Mouse (Mus musculus) ES-Bruce4 (cell line): ENCODE measurements at regions not wholly inside any gene's neighbourhood (a gene's known extent, or its start where the extent isn't known, plus 50 kb on each side); places are given as distances from the start of the nearest gene placed in this dataset.
A peak's percentile ranks its signal among the peaks of the same experiment; 100 is the strongest.

ENCODE experiments used
- H3K27ac ChIP-seq: 2 replicates; pipeline ENCODE4 v1.5.1; 2012; ENCODE audit warnings: low read length, inconsistent platforms; ENCODE audit not compliant: insufficient read depth
- H3K27me3 ChIP-seq: 2 replicates; pipeline ENCODE4 v1.6.1; 2012; ENCODE audit warnings: mild to moderate bottlenecking, low read length, inconsistent platforms; ENCODE audit not compliant: control insufficient read depth, poor library complexity, insufficient read depth, severe bottlenecking
- H3K36me3 ChIP-seq: 2 replicates; pipeline ENCODE4 v1.6.1; 2012; ENCODE audit warnings: inconsistent platforms, mild to moderate bottlenecking, low read length, moderate library complexity; ENCODE audit not compliant: control insufficient read depth, poor library complexity, insufficient read depth, severe bottlenecking
- H3K4me1 ChIP-seq: one replicate; pipeline ENCODE4 v1.8.1; 2011; ENCODE audit warnings: low read length; ENCODE audit not compliant: control insufficient read depth, insufficient read depth
- H3K4me3 ChIP-seq: 2 replicates; pipeline ENCODE4 v1.5.1; 2011; ENCODE audit warnings: low read depth, mild to moderate bottlenecking, low read length
- H3K9ac ChIP-seq: 2 replicates; pipeline ENCODE4 v1.6.1; 2012; ENCODE audit warnings: low read depth, mild to moderate bottlenecking, inconsistent platforms; ENCODE audit not compliant: poor library complexity, severe bottlenecking
- H3K9me3 ChIP-seq: replicated peaks from 2 replicates; pipeline ENCODE4 v1.6.1; 2012; ENCODE audit warnings: mild to moderate bottlenecking, low read length, inconsistent platforms; ENCODE audit not compliant: control insufficient read depth, poor library complexity, insufficient read depth, severe bottlenecking
- CTCF ChIP-seq: IDR thresholded peaks from one replicate; pipeline ENCODE4 v1.8.1; 2011; ENCODE audit warnings: low read depth, low read length
- EP300 ChIP-seq: IDR thresholded peaks from 2 replicates; pipeline ENCODE4 v1.6.1; 2011; ENCODE audit warnings: low read depth, low read length; ENCODE audit not compliant: insufficient read depth
- POLR2A ChIP-seq: IDR thresholded peaks from one replicate; pipeline ENCODE4 v1.8.1; 2011; ENCODE audit warnings: low read length; ENCODE audit not compliant: insufficient read depth

- Histone ChIP-seq H3K27ac (no peak overlapping the region), H3K36me3 (no peaks in the 10 kb centered on the region), H3K27me3 (no peaks in the 10 kb centered on the region), H3K9ac (no peak overlapping the region), H3K4me1 (no peaks in the 10 kb centered on the region), H3K4me3 (no peak overlapping the region), H3K9me3 (no peaks in the 10 kb centered on the region)
- TF ChIP-seq CTCF (no peak), EP300 (no peak), POLR2A (no peak)
These were observed 250.2 kb upstream of the Dio3 start for GRCm38 (mm10) chr12:110028646-110029045.

GRCm38 (mm10) chr12:110031326-110031725 is 247.5 kb upstream of the Dio3 start:
- H3K36me3 ChIP-seq = no peaks in the 10 kb centered on the region
- no peaks in the 10 kb centered on the region for H3K9me3 ChIP-seq
- no peaks in the 10 kb centered on the region for H3K4me1 ChIP-seq
- H3K9ac ChIP-seq = no peak overlapping the region
- H3K27ac ChIP-seq = no peak overlapping the region
- H3K4me3 ChIP-seq = no peak overlapping the region
- H3K27me3 ChIP-seq = no peaks in the 10 kb centered on the region
- TF ChIP-seq POLR2A (no peak), CTCF (peak; percentile 53)

- no peak for TF ChIP-seq CTCF
- TF ChIP-seq EP300 = no peak
- TF ChIP-seq POLR2A = no peak
- Histone ChIP-seq H3K9me3 (no peaks in the 10 kb centered on the region), H3K4me3 (no peak overlapping the region), H3K27me3 (no peaks in the 10 kb centered on the region), H3K27ac (no peak overlapping the region), H3K36me3 (no peaks in the 10 kb centered on the region), H3K4me1 (no peaks in the 10 kb centered on the region), H3K9ac (no peak overlapping the region)
These were observed 243.7 kb upstream of the Dio3 start for GRCm38 (mm10) chr12:110035171-110035570.

GRCm38 (mm10) chr12:110040682-110041081 is 238.2 kb upstream of the Dio3 start:
- Histone ChIP-seq H3K4me1 (no peaks in the 10 kb centered on the region), H3K9me3 (no peaks in the 10 kb centered on the region), H3K27me3 (no peaks in the 10 kb centered on the region), H3K27ac (no peak overlapping the region), H3K9ac (no peak overlapping the region), H3K36me3 (no peaks in the 10 kb centered on the region), H3K4me3 (no peak overlapping the region)
- no peak for TF ChIP-seq POLR2A
- TF ChIP-seq CTCF = no peak
- TF ChIP-seq EP300 = no peak

GRCm38 (mm10) chr12:110041782-110042181 is 237.1 kb upstream of the Dio3 start:
- Histone ChIP-seq H3K4me3 (no peak overlapping the region), H3K9ac (no peak overlapping the region), H3K27ac (no peak overlapping the region), H3K4me1 (no peaks in the 10 kb centered on the region), H3K9me3 (no peaks in the 10 kb centered on the region), H3K36me3 (no peaks in the 10 kb centered on the region), H3K27me3 (no peaks in the 10 kb centered on the region)
- TF ChIP-seq CTCF (no peak), POLR2A (no peak), EP300 (no peak)

GRCm38 (mm10) chr12:110044266-110044665 is 234.6 kb upstream of the Dio3 start:
- TF ChIP-seq EP300 = no peak
- no peak for TF ChIP-seq POLR2A
- TF ChIP-seq CTCF = no peak
- H3K36me3 ChIP-seq = no peaks in the 10 kb centered on the region

More at GRCm38 (mm10) chr12:110044266-110044665, 234.6 kb upstream of the Dio3 start:
- no peak overlapping the region for H3K27ac ChIP-seq
- no peaks in the 10 kb centered on the region for H3K4me1 ChIP-seq
- no peak overlapping the region for H3K9ac ChIP-seq
- no peaks in the 10 kb centered on the region for H3K27me3 ChIP-seq
- H3K4me3 ChIP-seq = no peak overlapping the region
- no peaks in the 10 kb centered on the region for H3K9me3 ChIP-seq
